Mouse (Mus musculus): ENCODE results near the gene Gsc2.

DNA sequence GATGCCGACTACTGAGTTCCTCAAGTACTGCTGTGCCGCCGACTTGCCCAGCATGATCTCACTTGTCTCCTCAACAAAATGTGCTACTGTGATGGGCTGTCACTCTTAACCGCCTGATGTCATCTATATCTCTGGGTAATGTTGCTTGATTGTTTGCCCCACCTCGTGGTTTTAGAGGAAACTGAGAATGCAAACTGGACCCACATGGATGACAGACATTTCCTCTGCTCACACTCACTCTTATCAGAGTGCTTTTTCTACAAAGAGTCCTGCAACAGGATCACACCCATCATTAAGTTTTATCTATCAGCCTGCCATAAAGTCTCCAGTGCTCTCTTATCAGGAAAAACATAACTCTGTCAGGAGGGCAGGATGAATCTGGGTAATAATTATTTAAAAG is 43.6 kb downstream of the Gsc2 start:
- TF ChIP-seq GATA1 (IDR thresholded peaks at IDR 0.05; ENCODE audit: borderline replicate concordance, low read length), result no peak
- no peak for TF ChIP-seq FLI1 (IDR thresholded peaks at IDR 0.05; ENCODE audit: low read length)
